Mouse (Mus musculus): ENCODE results near the gene Rangrf.

- TF ChIP-seq CTCF (conservative IDR thresholded peaks at IDR 0.05; ENCODE audit: low read length) (no peak), POU5F1 (IDR thresholded peaks at IDR 0.05; ENCODE audit: borderline replicate concordance, low read length) (no peak), NANOG (IDR thresholded peaks at IDR 0.05; ENCODE audit: borderline replicate concordance, low read length) (no peak)
These were observed 4.8 kb downstream of the Rangrf start for GRCm38 (mm10) chr11:68970232-68970631.

All from E14TG2a.4 (cell line).